Mouse (Mus musculus): ENCODE measurements around the gene Hist2h2ac.

DNA sequence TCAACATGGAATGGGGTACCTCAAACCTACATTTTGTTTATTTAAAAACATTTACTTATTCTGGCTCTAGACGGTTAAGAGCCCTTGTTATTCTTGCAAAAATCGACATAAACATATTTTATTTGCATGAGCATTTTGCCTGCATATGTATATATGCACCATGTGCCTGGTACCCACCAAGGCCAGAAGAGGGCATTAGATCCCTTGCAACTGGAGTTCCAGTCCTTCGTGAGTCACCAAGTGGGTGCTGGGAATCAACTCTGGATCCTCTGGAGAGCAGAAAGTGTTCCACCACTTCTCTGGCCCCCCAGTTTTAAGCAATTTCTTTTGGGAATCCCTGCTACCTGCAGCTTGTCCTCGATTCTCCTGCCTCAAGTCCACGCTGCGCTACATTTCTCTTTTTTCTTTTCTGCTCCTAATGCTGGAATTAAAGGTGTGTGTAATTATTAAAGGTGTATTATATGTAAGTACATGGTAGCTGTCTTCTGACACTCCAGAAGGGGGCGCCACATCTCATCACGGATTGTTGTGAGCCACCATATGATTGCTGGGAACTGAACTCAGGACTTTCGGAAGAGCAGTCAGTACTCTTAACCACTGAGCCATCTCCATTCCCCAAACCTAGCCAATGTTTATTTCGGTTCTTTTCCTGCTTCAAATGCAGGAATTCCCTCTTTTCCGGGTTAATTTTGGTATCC is 24.9 kb downstream of the Hist2h2ac start:
- TF ChIP-seq CTCF (IDR thresholded peaks at IDR 0.05; ENCODE audit: low read depth, low read length) (peak; percentile 21), EP300 (IDR thresholded peaks at IDR 0.05; ENCODE audit: insufficient read depth, low read depth, low read length) (no peak)

Data from ES-Bruce4 (cell line).